Mouse (Mus musculus) ovary, postnatal 14 days (tissue): Measurements from ENCODE around the gene Gm44511.
"Not testable (repeated sequence)": the region's sequence is repeated elsewhere in the genome, so short reads cannot be mapped to it uniquely, and the experiment has no call there.

Experiments
- DNase-seq: peaks from one replicate; pipeline ENCODE4 v3.0.0; 2022; ENCODE audit warnings: low spot score

Gene Gm44511

DNA sequence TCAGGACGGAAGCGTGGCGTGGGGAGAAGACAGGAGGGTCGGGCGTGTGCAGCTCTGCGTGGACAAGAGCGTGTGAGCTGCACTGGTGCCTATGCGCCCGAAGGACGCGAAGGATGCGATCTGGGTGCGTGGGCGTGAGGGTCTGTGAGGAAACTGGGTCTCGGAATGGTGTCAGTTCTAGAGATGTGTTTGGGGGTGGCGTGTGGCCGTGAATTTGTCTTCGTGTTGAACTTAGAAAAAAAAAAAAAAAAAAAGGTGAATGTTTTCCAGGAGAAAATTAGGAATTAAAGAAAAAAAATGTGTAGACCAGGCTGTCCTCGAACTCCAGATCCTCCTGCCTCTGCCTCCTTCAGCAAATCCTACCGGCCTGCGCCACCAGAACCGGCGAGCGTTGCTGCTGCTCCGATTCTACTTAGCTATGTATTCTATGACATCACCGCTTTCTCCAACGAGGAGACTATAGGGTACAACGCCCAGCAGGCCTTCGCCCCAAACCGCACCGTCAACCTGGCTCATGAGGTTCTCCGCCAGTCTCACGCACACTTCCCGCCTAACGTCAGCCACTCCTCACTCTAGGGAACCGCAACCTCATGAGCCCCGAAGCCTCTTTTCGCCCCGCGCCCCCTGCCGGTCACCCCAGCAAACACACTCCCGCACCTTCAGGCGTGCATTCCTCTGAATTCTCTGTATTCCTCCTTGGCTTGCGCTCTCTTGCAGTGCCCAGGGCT, 65.5 kb downstream of the Gm44511 start:
- DNase-seq = peak; percentile 92

- DNase-seq = peak; percentile 95
Observed at GRCm38 (mm10) chr6:128760016-128760415, 66.1 kb downstream of the Gm44511 start.

- DNase-seq = no peak
Observed at GRCm38 (mm10) chr6:128759221-128759950, 66.7 kb downstream of the Gm44511 start.

DNA sequence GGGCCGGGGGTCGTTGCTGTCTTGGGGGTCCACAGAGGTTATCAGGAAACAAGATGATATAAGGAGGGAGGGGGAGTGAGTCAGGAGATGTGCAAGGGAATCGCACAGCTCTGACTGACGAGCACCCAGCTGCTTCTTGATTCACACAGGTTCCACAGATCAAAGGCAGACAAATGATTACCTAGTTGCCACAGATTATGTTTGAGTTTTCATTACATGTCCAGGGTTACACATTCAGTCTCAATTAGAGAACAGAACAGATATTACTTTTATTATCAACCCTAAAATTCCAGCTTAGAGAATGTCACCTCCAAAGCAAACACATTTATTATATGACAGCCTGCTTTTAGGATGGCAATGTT, 70.7 kb downstream of the Gm44511 start:
- not testable (repeated sequence) for DNase-seq

- DNase-seq = not testable (repeated sequence)
Observed at GRCm38 (mm10) chr6:128754748-128755401, 71.2 kb downstream of the Gm44511 start.

- DNase-seq = not testable (repeated sequence)
Observed at GRCm38 (mm10) chr6:128754265-128754664, 71.8 kb downstream of the Gm44511 start.

DNA sequence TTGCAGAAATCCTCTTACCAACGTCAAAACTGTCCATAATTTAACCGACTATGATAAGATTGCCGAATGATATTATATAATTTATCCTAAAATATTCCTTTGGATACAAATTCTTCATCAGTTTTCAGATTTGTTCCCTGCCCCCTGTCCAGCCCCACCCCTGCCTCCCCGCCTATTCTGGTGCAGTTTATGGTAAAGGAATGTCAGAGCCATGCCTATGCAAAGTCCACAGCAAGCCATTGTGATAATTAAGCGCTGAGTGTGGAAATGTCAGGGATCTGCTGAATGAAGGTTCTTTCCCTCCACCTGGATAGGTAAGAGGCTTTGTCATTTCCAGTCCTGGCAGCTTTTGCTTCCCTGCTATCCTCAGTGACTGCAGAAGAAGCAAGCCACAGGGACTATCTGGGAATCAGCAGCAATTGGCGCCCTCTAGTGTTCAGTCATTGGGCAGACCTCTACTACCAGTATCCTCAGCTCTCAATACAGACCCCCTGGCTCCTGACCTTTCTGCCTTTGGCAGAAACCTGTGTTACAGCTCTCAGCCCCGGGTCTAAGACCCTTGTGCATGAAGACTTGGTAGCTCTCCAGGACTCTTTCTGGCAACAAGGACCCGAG, 72.4 kb downstream of the Gm44511 start:
- DNase-seq = peak; percentile 78

GRCm38 (mm10) chr6:128747006-128747405, 79.1 kb downstream of the Gm44511 start:
- not testable (repeated sequence) for DNase-seq

DNA sequence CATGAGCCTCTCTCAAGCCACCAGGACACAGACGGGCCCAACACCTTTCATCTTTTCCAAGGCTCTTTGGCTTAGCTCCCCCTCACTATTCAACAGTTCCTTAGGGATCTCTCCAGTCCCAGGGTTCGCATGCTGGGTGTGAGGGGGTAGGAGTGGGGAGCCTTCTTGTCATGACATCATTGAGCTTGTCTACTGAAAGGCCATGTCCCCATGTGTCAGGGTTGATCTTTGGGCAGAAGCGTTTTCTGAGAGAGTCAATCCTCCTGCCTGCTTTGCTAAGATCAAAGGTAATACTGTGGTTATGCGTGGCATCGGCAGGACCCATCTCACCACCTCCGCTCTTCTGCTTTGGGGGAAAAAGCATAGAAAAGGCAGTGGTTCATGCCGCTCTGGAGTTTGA, 88.7 kb downstream of the Gm44511 start:
- no peak for DNase-seq

DNA sequence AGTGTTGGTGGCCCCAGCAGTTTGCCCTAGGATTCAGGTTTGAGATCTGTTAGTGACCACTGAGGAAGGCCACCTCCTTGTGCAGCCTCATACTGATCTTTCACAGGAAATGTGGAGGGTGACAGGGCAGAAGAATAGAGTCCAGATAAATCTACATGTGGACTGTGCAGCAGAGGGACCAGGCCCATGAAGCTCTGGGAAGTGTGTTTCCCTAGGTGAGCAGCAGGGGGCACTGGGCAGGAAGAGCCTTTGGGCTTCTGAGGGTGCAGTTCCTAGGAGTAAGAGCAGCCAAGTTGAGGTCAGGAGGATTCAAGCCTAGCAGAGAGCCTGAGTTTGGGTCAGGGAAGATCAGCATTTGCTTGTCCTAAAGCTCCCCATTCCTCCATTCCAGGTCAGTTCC, 90.0 kb downstream of the Gm44511 start:
- no peak for DNase-seq

GRCm38 (mm10) chr6:128734896-128735295, 91.2 kb downstream of the Gm44511 start:
- DNase-seq = no peak

- no peak for DNase-seq
Observed at GRCm38 (mm10) chr6:128733908-128734679, 92.0 kb downstream of the Gm44511 start.

DNA sequence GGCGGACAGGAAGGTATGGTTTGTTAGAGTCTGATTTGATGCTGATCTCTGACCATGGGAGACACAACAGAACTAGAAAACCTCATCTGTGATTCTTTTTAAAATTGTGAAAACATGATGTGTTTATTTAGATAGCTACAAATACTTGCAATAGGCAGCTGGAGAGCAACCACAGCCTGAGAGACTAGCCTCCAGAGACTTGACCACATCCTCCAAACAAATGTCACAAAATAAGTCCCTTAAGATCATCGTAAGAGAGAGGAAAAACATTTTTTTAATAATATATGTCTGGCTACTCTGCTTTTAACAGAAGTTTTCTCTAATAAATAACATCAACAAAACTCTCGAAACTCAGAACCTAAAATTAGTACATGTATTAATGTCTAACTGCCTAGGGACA, 94.1 kb downstream of the Gm44511 start:
- no peak for DNase-seq
